Mouse (Mus musculus): ENCODE measurements at regions not wholly inside any gene's neighbourhood (a gene's known extent, or its start where the extent isn't known, plus 50 kb on each side); places are given as distances from the start of the nearest gene placed in this dataset.

DNA sequence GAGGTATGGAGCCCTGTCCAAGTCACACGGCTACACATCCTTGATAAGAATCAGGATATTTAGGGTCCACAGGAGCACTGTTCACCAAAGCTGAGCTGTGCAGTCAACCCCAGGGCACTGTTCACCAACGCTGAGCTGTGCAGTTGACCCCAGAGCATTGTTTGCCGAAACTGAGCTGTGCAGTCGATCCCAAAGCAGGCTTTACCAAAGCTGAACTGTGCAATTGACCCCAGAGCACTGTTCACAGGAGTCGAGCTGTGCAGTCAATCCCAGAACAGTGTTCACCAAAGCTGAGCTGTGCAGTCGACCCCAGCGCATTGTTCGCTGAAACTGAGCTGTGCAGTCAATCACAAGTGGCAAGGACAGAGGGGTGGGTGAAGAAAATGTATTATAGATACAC lies 236.0 kb downstream of the 3110018I06Rik start:
- no peak for TF ChIP-seq E2F4 (IDR thresholded peaks at IDR 0.05; ENCODE audit: insufficient read depth)
- no peak for TF ChIP-seq TCF12 (IDR thresholded peaks at IDR 0.05; ENCODE audit: insufficient read depth, poor library complexity, severe bottlenecking)
- no peak for TF ChIP-seq USF1 (IDR thresholded peaks at IDR 0.05; ENCODE audit: low read depth)
- TF ChIP-seq TCF3 (IDR thresholded peaks at IDR 0.05; ENCODE audit: insufficient read length, low read depth): no peak
- no peak for TF ChIP-seq REST (IDR thresholded peaks at IDR 0.05; ENCODE audit: insufficient read depth, insufficient read length)
- no peak for TF ChIP-seq MYOG (IDR thresholded peaks at IDR 0.05; ENCODE audit: control insufficient read depth in 1 of 3, insufficient read depth in 1 of 3, insufficient read length in 2 of 3, low read depth in 2 of 3)
- TF ChIP-seq CEBPB (IDR thresholded peaks at IDR 0.05; ENCODE audit: insufficient read depth, poor library complexity, severe bottlenecking): no peak
- TF ChIP-seq MYOD1 (IDR thresholded peaks at IDR 0.05; ENCODE audit: control insufficient read depth in 1 of 3, insufficient read length in 2 of 3, low read depth in 2 of 3): no peak
- no peak for TF ChIP-seq POLR2AphosphoS2 (IDR thresholded peaks at IDR 0.05; ENCODE audit: insufficient read length, low read depth)
- TF ChIP-seq SRF (IDR thresholded peaks at IDR 0.05; ENCODE audit: control insufficient read depth, insufficient read length, low read depth): no peak
- no peak for TF ChIP-seq POLR2A (IDR thresholded peaks at IDR 0.05; ENCODE audit: insufficient read length, low read depth)
- no peak for TF ChIP-seq MAX (IDR thresholded peaks at IDR 0.05; ENCODE audit: low read depth)
- Histone ChIP-seq H3K36me3 (ENCODE audit: control insufficient read depth, insufficient read depth) (no peaks in the 10 kb centered on the region), H3K4me2 (ENCODE audit: low read depth) (no peak overlapping the region), H3ac (ENCODE audit: control insufficient read depth, insufficient read length) (no peak overlapping the region), H3K27me3 (ENCODE audit: control insufficient read depth, insufficient read depth, insufficient read length) (peaks cover 3% of the 10 kb centered on the region), H3K4me3 (no peak overlapping the region), H3K79me2 (ENCODE audit: control insufficient read depth, insufficient read depth) (no peaks in the 10 kb centered on the region)

DNA sequence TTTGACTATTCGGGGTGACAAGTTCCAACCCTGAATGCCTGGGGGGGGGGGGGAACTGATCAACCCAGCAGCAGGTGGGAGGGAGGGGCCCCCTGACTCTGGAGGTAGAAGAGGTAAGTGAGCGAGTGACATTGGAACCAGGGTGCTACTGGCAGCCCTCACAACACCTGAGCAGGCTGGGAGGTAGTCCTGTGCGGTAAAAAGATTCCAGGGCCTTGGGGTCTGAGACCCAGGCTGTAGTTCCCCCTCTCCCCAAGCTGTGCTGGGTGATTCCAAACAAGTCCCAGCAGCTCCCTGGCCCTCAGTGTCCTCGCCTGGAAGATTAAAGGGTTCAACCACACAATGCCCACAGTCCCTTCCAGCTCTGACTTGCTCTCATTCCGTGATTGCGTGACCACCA lies 240.4 kb downstream of the 3110018I06Rik start:
- Histone ChIP-seq H3K4me2 (ENCODE audit: low read depth) (no peak overlapping the region), H3K27me3 (ENCODE audit: control insufficient read depth, insufficient read depth, insufficient read length) (peaks cover 8% of the 10 kb centered on the region), H3K4me3 (no peak overlapping the region), H3ac (ENCODE audit: control insufficient read depth, insufficient read length) (no peak overlapping the region), H3K36me3 (ENCODE audit: control insufficient read depth, insufficient read depth) (no peaks in the 10 kb centered on the region), H3K79me2 (ENCODE audit: control insufficient read depth, insufficient read depth) (no peaks in the 10 kb centered on the region)
- no peak for TF ChIP-seq USF1 (IDR thresholded peaks at IDR 0.05; ENCODE audit: low read depth)
- TF ChIP-seq TCF3 (IDR thresholded peaks at IDR 0.05; ENCODE audit: insufficient read length, low read depth): no peak
- TF ChIP-seq E2F4 (IDR thresholded peaks at IDR 0.05; ENCODE audit: insufficient read depth): no peak
- TF ChIP-seq MYOG (IDR thresholded peaks at IDR 0.05; ENCODE audit: control insufficient read depth in 1 of 3, insufficient read depth in 1 of 3, insufficient read length in 2 of 3, low read depth in 2 of 3): no peak
- TF ChIP-seq SRF (IDR thresholded peaks at IDR 0.05; ENCODE audit: control insufficient read depth, insufficient read length, low read depth): no peak
- TF ChIP-seq MYOD1 (IDR thresholded peaks at IDR 0.05; ENCODE audit: control insufficient read depth in 1 of 3, insufficient read length in 2 of 3, low read depth in 2 of 3): no peak
- no peak for TF ChIP-seq MAX (IDR thresholded peaks at IDR 0.05; ENCODE audit: low read depth)
- no peak for TF ChIP-seq CEBPB (IDR thresholded peaks at IDR 0.05; ENCODE audit: insufficient read depth, poor library complexity, severe bottlenecking)
- TF ChIP-seq POLR2AphosphoS2 (IDR thresholded peaks at IDR 0.05; ENCODE audit: insufficient read length, low read depth): no peak
- TF ChIP-seq POLR2A (IDR thresholded peaks at IDR 0.05; ENCODE audit: insufficient read length, low read depth): no peak
- TF ChIP-seq TCF12 (IDR thresholded peaks at IDR 0.05; ENCODE audit: insufficient read depth, poor library complexity, severe bottlenecking): no peak
- TF ChIP-seq REST (IDR thresholded peaks at IDR 0.05; ENCODE audit: insufficient read depth, insufficient read length): no peak

DNA sequence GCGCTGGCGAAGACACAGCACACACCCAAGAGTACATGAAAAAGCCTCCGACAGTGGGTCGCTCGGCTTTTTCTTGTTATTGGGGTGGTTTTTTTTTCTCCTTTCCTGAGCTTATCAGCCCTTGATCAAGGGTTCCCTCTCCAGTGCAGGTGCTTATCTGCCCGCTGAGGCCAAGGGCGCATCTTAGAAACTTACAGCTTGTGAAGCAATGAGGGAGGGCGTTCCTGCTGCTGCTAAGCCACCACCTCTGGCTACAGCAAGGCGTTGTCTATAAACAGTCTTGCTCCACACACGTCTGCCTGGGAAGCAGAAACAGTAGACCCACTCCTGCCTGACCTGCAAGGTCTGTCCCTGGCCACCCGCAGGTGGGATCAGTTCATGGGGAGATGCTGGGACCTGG lies 240.9 kb downstream of the 3110018I06Rik start:
- Histone ChIP-seq H3K4me3 (no peak overlapping the region), H3ac (ENCODE audit: control insufficient read depth, insufficient read length) (no peak overlapping the region), H3K4me2 (ENCODE audit: low read depth) (no peak overlapping the region), H3K27me3 (ENCODE audit: control insufficient read depth, insufficient read depth, insufficient read length) (peaks cover 9% of the 10 kb centered on the region), H3K79me2 (ENCODE audit: control insufficient read depth, insufficient read depth) (no peaks in the 10 kb centered on the region), H3K36me3 (ENCODE audit: control insufficient read depth, insufficient read depth) (no peaks in the 10 kb centered on the region)
- no peak for TF ChIP-seq E2F4 (IDR thresholded peaks at IDR 0.05; ENCODE audit: insufficient read depth)
- TF ChIP-seq REST (IDR thresholded peaks at IDR 0.05; ENCODE audit: insufficient read depth, insufficient read length): no peak
- TF ChIP-seq MAX (IDR thresholded peaks at IDR 0.05; ENCODE audit: low read depth): no peak
- TF ChIP-seq SRF (IDR thresholded peaks at IDR 0.05; ENCODE audit: control insufficient read depth, insufficient read length, low read depth): no peak
- no peak for TF ChIP-seq POLR2A (IDR thresholded peaks at IDR 0.05; ENCODE audit: insufficient read length, low read depth)

DNA sequence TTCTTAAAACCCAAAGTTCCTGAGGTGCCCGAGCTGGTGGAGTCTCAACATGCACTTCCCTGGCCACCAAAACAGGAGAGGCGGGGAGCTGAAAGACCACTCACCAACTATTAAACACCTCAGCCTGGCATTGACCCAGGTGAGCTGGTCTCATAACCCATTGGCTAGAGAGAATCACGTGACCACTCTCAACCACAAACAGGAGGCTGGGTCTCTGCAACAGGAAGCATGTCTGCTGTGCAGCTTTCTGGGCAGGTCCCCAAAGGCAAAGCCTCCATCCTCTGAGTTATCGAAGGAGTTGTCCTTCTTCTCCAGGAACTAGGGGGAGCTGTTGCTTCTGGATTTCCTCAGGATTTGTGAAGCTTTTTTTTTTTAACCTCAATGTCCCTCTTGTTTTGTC lies 242.5 kb downstream of the 3110018I06Rik start:
- Histone ChIP-seq H3ac (ENCODE audit: control insufficient read depth, insufficient read length) (no peak overlapping the region), H3K4me2 (ENCODE audit: low read depth) (no peak overlapping the region), H3K27me3 (ENCODE audit: control insufficient read depth, insufficient read depth, insufficient read length) (peaks cover 5% of the 10 kb centered on the region), H3K36me3 (ENCODE audit: control insufficient read depth, insufficient read depth) (no peaks in the 10 kb centered on the region), H3K79me2 (ENCODE audit: control insufficient read depth, insufficient read depth) (no peaks in the 10 kb centered on the region), H3K4me3 (no peak overlapping the region)
- TF ChIP-seq POLR2AphosphoS2 (IDR thresholded peaks at IDR 0.05; ENCODE audit: insufficient read length, low read depth) (no peak), E2F4 (IDR thresholded peaks at IDR 0.05; ENCODE audit: insufficient read depth) (no peak), SRF (IDR thresholded peaks at IDR 0.05; ENCODE audit: control insufficient read depth, insufficient read length, low read depth) (no peak), REST (IDR thresholded peaks at IDR 0.05; ENCODE audit: insufficient read depth, insufficient read length) (no peak), MYOG (IDR thresholded peaks at IDR 0.05; ENCODE audit: control insufficient read depth in 1 of 3, insufficient read depth in 1 of 3, insufficient read length in 2 of 3, low read depth in 2 of 3) (no peak), CEBPB (IDR thresholded peaks at IDR 0.05; ENCODE audit: insufficient read depth, poor library complexity, severe bottlenecking) (no peak), MYOD1 (IDR thresholded peaks at IDR 0.05; ENCODE audit: control insufficient read depth in 1 of 3, insufficient read length in 2 of 3, low read depth in 2 of 3) (no peak), TCF12 (IDR thresholded peaks at IDR 0.05; ENCODE audit: insufficient read depth, poor library complexity, severe bottlenecking) (no peak), MAX (IDR thresholded peaks at IDR 0.05; ENCODE audit: low read depth) (no peak), POLR2A (IDR thresholded peaks at IDR 0.05; ENCODE audit: insufficient read length, low read depth) (no peak), USF1 (IDR thresholded peaks at IDR 0.05; ENCODE audit: low read depth) (no peak), TCF3 (IDR thresholded peaks at IDR 0.05; ENCODE audit: insufficient read length, low read depth) (no peak)

DNA sequence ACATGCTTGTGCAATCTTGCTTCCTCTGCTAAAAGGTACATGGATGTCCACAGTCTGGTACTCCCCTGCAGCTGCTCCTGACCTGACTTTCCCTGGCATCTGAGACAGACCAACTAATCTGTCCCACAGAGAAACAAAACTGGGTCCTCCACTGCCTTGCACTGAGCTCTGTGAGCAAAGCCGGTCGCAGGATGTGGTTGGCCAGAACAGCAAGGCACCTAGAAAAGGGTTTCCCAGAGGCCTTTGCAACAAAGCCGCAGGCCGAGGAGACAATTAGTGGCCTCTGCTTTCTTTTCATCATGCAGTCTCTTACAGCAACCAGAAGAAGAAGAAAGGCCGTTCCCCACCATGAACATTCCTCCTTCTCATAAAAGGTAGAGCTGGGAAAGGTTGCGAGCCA lies 246.1 kb downstream of the 3110018I06Rik start:
- peaks cover 5% of the 10 kb centered on the region for H3K27me3 ChIP-seq (ENCODE audit: control insufficient read depth, insufficient read depth, insufficient read length)
- TF ChIP-seq TCF3 (IDR thresholded peaks at IDR 0.05; ENCODE audit: insufficient read length, low read depth) (no peak), MYOG (IDR thresholded peaks at IDR 0.05; ENCODE audit: control insufficient read depth in 1 of 3, insufficient read depth in 1 of 3, insufficient read length in 2 of 3, low read depth in 2 of 3) (no peak), SRF (IDR thresholded peaks at IDR 0.05; ENCODE audit: control insufficient read depth, insufficient read length, low read depth) (no peak), CEBPB (IDR thresholded peaks at IDR 0.05; ENCODE audit: insufficient read depth, poor library complexity, severe bottlenecking) (no peak), E2F4 (IDR thresholded peaks at IDR 0.05; ENCODE audit: insufficient read depth) (no peak), MYOD1 (IDR thresholded peaks at IDR 0.05; ENCODE audit: control insufficient read depth in 1 of 3, insufficient read length in 2 of 3, low read depth in 2 of 3) (no peak), POLR2A (IDR thresholded peaks at IDR 0.05; ENCODE audit: insufficient read length, low read depth) (no peak), REST (IDR thresholded peaks at IDR 0.05; ENCODE audit: insufficient read depth, insufficient read length) (no peak), POLR2AphosphoS2 (IDR thresholded peaks at IDR 0.05; ENCODE audit: insufficient read length, low read depth) (no peak), USF1 (IDR thresholded peaks at IDR 0.05; ENCODE audit: low read depth) (no peak), MAX (IDR thresholded peaks at IDR 0.05; ENCODE audit: low read depth) (no peak), TCF12 (IDR thresholded peaks at IDR 0.05; ENCODE audit: insufficient read depth, poor library complexity, severe bottlenecking) (no peak)
- no peak overlapping the region for H3K4me2 ChIP-seq (ENCODE audit: low read depth)
- H3K36me3 ChIP-seq (ENCODE audit: control insufficient read depth, insufficient read depth): no peaks in the 10 kb centered on the region
- no peaks in the 10 kb centered on the region for H3K79me2 ChIP-seq (ENCODE audit: control insufficient read depth, insufficient read depth)
- no peak overlapping the region for H3K4me3 ChIP-seq
- H3ac ChIP-seq (ENCODE audit: control insufficient read depth, insufficient read length): no peak overlapping the region
